Mouse (Mus musculus): ENCODE results near the gene Zc3hav1. TPM values are rescaled to one million over a fixed set of nuclear protein-coding genes. Genes with fewer than 3 reads are reported as not detected.

The Zc3hav1 gene
- total RNA-seq, 1 experiment, result 20.6 TPM

GRCm38 (mm10) chr6:38298761-38299401, 55.5 kb downstream of the Zc3hav1 start, which contains the start of gene Zc3hav1l:
Gene Zc3hav1l (minus strand): TSS chr6:38299259.
- Histone ChIP-seq H3K4me3 (ENCODE audit: insufficient read depth in 1 of 2, low read depth in 1 of 2, low read length in 2 of 2, poor library complexity in 1 of 2, severe bottlenecking in 1 of 2) (peak within 1 kb of the TSS; percentile 79 to 91), H3K27ac (ENCODE audit: insufficient read depth, low read depth, low read length, poor library complexity, severe bottlenecking) (no peak within 1 kb of the TSS), H3K9me3 (ENCODE audit: control insufficient read depth, insufficient read depth, low read depth, low read length) (no peaks in the 10 kb centered on the region), H3K4me1 (ENCODE audit: control insufficient read depth in 2 of 2, insufficient read depth in 2 of 2, low read length in 2 of 2, poor library complexity in 1 of 2) (no peaks in the 10 kb centered on the region; a peak in 1 of 4 replicates), H3K9ac (ENCODE audit: insufficient read depth, low read depth, low read length, poor library complexity, severe bottlenecking) (peak within 1 kb of the TSS; percentile 77), H3K36me3 (ENCODE audit: control insufficient read depth, insufficient read depth, low read length, poor library complexity, severe bottlenecking) (peaks cover 5% of the 10 kb centered on the region)
- TF ChIP-seq ZC3H11A (IDR thresholded peaks at IDR 0.05; ENCODE audit: borderline replicate concordance, low read depth, low read length) (no peak), CHD2 (IDR thresholded peaks at IDR 0.05; ENCODE audit: low read depth, low read length) (no peak), HCFC1 (IDR thresholded peaks at IDR 0.05; ENCODE audit: borderline replicate concordance, insufficient read depth, low read length) (no peak), ZNF384 (IDR thresholded peaks at IDR 0.05; ENCODE audit: low read depth, low read length) (no peak), MAFK (IDR thresholded peaks at IDR 0.05; ENCODE audit: insufficient read depth, low read depth, low read length) (no peak)
- peak; percentile 63 for DNase-seq (ENCODE audit: low read depth, low spot score)
- in situ Hi-C loops (cut with MboI; ENCODE audit: low sequenced_read_pairs in 2 of 2, unreplicated experiment in 2 of 2), result no loop called here

DNA sequence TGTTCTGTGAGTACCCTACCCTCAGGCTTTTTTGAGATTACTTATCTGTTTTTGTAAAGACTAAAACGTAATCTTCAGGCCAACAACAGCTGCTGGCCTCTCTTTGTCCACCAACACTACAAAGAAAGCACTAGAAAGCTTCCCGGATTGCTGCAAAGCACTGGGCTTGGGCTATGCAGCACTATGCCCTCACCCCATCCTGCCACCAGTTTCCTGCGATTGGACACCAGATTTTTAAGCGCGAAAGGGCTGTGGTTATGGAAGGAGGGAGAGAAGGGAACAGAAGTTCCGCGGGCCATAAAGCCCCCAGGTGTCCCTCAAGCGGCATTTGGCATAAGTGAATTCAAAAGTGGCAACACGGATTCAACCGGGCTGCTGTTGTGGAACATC, 56.2 kb downstream of the Zc3hav1 start:
- Histone ChIP-seq H3K36me3 (ENCODE audit: control insufficient read depth, insufficient read depth, low read length, poor library complexity, severe bottlenecking) (peaks cover 5% of the 10 kb centered on the region), H3K27ac (ENCODE audit: insufficient read depth, low read depth, low read length, poor library complexity, severe bottlenecking) (no peak overlapping the region), H3K4me3 (ENCODE audit: insufficient read depth in 1 of 2, low read depth in 1 of 2, low read length in 2 of 2, poor library complexity in 1 of 2, severe bottlenecking in 1 of 2) (peak overlapping the region; percentile 79 to 91), H3K4me1 (ENCODE audit: control insufficient read depth in 2 of 2, insufficient read depth in 2 of 2, low read length in 2 of 2, poor library complexity in 1 of 2) (no peaks in the 10 kb centered on the region; a peak in 1 of 4 replicates), H3K9me3 (ENCODE audit: control insufficient read depth, insufficient read depth, low read depth, low read length) (no peaks in the 10 kb centered on the region), H3K9ac (ENCODE audit: insufficient read depth, low read depth, low read length, poor library complexity, severe bottlenecking) (peak overlapping the region; percentile 77)
- no peak for TF ChIP-seq MAFK (IDR thresholded peaks at IDR 0.05; ENCODE audit: insufficient read depth, low read depth, low read length)
- TF ChIP-seq CHD2 (IDR thresholded peaks at IDR 0.05; ENCODE audit: low read depth, low read length), result no peak
- no peak for TF ChIP-seq HCFC1 (IDR thresholded peaks at IDR 0.05; ENCODE audit: borderline replicate concordance, insufficient read depth, low read length)
- TF ChIP-seq ZC3H11A (IDR thresholded peaks at IDR 0.05; ENCODE audit: borderline replicate concordance, low read depth, low read length), result no peak
- TF ChIP-seq ZNF384 (IDR thresholded peaks at IDR 0.05; ENCODE audit: low read depth, low read length), result no peak
- in situ Hi-C loops (cut with MboI; ENCODE audit: low sequenced_read_pairs in 2 of 2, unreplicated experiment in 2 of 2), result no loop called here
- peak; percentile 13 for DNase-seq (ENCODE audit: low read depth, low spot score)

- peak; percentile 7 for DNase-seq (ENCODE audit: low read depth, low spot score)
- in situ Hi-C loops (cut with MboI; ENCODE audit: low sequenced_read_pairs in 2 of 2, unreplicated experiment in 2 of 2), result no loop called here
- Histone ChIP-seq H3K36me3 (ENCODE audit: control insufficient read depth, insufficient read depth, low read length, poor library complexity, severe bottlenecking) (peaks cover 5% of the 10 kb centered on the region), H3K9me3 (ENCODE audit: control insufficient read depth, insufficient read depth, low read depth, low read length) (no peaks in the 10 kb centered on the region), H3K4me1 (ENCODE audit: control insufficient read depth in 2 of 2, insufficient read depth in 2 of 2, low read length in 2 of 2, poor library complexity in 1 of 2) (peaks cover 0 to under 1% of the 10 kb centered on the region in 2 experiments; a peak in 2 of 4 replicates), H3K9ac (ENCODE audit: insufficient read depth, low read depth, low read length, poor library complexity, severe bottlenecking) (no peak overlapping the region), H3K4me3 (ENCODE audit: insufficient read depth in 1 of 2, low read depth in 1 of 2, low read length in 2 of 2, poor library complexity in 1 of 2, severe bottlenecking in 1 of 2) (peak overlapping the region; percentile 79 to 91; a peak in 2 of 4 replicates), H3K27ac (ENCODE audit: insufficient read depth, low read depth, low read length, poor library complexity, severe bottlenecking) (no peak overlapping the region)
- TF ChIP-seq ZNF384 (IDR thresholded peaks at IDR 0.05; ENCODE audit: low read depth, low read length) (peak; percentile 50; the same call in 1 of the 2 replicates), CHD2 (IDR thresholded peaks at IDR 0.05; ENCODE audit: low read depth, low read length) (no peak)
Observed at GRCm38 (mm10) chr6:38297580-38298245, 56.7 kb downstream of the Zc3hav1 start.

GRCm38 (mm10) chr6:38293708-38294107, 60.7 kb downstream of the Zc3hav1 start:
- in situ Hi-C loops (cut with MboI; ENCODE audit: low sequenced_read_pairs in 2 of 2, unreplicated experiment in 2 of 2), result no loop called here
- H3K36me3 ChIP-seq (ENCODE audit: control insufficient read depth, insufficient read depth, low read length, poor library complexity, severe bottlenecking), result peaks cover 7% of the 10 kb centered on the region
- no peak for TF ChIP-seq HCFC1 (IDR thresholded peaks at IDR 0.05; ENCODE audit: borderline replicate concordance, insufficient read depth, low read length)
- TF ChIP-seq MAFK (IDR thresholded peaks at IDR 0.05; ENCODE audit: insufficient read depth, low read depth, low read length), result no peak
- no peak for TF ChIP-seq CHD2 (IDR thresholded peaks at IDR 0.05; ENCODE audit: low read depth, low read length)
- TF ChIP-seq ZNF384 (IDR thresholded peaks at IDR 0.05; ENCODE audit: low read depth, low read length), result no peak
- no peak for TF ChIP-seq ZC3H11A (IDR thresholded peaks at IDR 0.05; ENCODE audit: borderline replicate concordance, low read depth, low read length)

More at GRCm38 (mm10) chr6:38293708-38294107, 60.7 kb downstream of the Zc3hav1 start:
- Histone ChIP-seq H3K4me1 (ENCODE audit: control insufficient read depth in 2 of 2, insufficient read depth in 2 of 2, low read length in 2 of 2, poor library complexity in 1 of 2) (peaks cover 0 to 3% of the 10 kb centered on the region in 2 experiments; a peak in 1 of 4 replicates), H3K27ac (ENCODE audit: insufficient read depth, low read depth, low read length, poor library complexity, severe bottlenecking) (no peak overlapping the region), H3K4me3 (ENCODE audit: insufficient read depth in 1 of 2, low read depth in 1 of 2, low read length in 2 of 2, poor library complexity in 1 of 2, severe bottlenecking in 1 of 2) (no peak overlapping the region), H3K9ac (ENCODE audit: insufficient read depth, low read depth, low read length, poor library complexity, severe bottlenecking) (no peak overlapping the region), H3K9me3 (ENCODE audit: control insufficient read depth, insufficient read depth, low read depth, low read length) (no peaks in the 10 kb centered on the region)
- no peak for DNase-seq (ENCODE audit: low read depth, low spot score)
